Mouse (Mus musculus): Measurements from ENCODE around the gene Adamts17.

Gene Adamts17

GRCm38 (mm10) chr7:66839463-66840007 is at the start of gene Adamts17:
Gene Adamts17, plus strand, starts transcription at chr7:66839735.
- DNase-seq, result peak; percentile 96

- peak; percentile 28 for DNase-seq
These were observed 49.4 kb upstream of the Adamts17 start for GRCm38 (mm10) chr7:66789860-66790748.

- DNase-seq, result no peak
These were observed 48.5 kb upstream of the Adamts17 start for GRCm38 (mm10) chr7:66791022-66791421.

- DNase-seq, result no peak
These were observed 42.6 kb upstream of the Adamts17 start for GRCm38 (mm10) chr7:66796909-66797308.

DNA sequence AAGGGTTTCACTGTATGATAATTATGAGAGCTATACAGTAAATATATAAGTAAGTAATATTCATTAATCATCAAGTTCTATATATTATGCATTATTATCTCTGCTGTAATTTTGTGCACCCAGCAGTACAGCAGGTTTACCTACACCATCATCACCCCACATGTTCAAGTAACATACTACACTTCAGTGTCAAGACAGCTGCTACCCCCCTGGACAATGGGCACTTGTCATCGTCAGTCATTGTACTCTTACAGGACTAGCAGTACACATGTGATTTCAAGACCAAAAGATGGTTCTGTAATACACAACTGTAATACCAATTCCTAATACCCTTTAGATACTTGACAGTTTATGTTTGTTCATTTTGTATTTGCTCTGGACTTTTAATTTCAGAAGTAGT is 42.2 kb upstream of the Adamts17 start:
- DNase-seq, result no peak

DNA sequence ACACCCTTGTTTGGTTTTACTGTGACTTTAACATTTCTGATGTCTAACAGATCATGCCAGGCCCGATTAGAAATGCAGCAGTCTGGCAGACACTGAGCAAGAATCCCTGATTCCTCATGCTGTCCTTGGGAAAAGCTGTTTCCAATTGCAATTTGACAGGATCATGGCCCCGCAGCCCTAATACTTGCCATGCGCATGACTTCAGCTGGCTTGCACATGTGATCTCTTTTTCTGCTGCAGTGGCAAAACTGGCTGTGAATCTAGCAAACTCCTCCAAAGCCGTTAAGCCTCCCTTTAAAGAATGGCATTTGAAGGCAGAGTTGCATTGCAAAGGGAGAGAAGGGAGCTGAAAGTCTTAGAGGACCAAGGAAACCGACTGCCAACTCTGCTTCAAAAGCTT is 40.7 kb upstream of the Adamts17 start:
- peak; percentile 69 for DNase-seq

DNA sequence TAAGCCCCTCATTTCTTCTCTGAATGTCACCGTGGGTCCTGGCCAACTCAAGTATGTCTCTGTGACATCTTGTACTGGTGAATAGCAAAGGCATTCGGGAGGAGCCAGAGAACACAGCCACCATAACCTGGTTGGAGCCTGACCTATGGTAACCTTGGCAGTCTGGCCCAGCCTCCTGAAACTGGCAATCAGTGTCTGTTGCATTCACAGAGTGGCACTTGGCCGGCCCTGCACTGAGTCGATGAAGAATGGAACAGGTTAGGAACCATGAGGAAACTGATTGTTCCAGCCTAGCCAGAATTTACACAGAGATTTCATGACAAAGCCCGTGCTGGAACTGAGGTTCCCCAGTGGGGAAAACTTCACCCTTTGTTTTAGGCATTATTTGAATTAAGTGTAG is 38.8 kb upstream of the Adamts17 start:
- DNase-seq, result no peak

DNA sequence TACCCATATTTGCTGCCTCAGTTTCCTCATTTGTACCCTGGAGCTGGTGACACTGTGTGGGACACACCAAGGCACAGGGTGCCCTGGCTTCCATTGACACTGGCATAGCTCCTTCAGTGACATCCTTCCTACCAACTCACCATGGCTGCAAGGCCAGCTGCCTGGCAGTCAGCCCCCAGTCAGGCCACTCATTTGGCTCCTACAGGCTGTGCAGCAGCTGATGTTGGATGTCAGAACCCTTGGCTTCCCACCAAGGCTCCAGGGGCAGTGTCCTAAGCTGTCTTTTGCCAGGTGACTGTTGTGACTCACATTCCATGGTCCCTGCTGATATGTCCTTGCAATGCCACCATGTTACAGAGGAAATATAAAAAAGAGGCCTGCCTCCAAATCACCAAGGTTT is 37.8 kb upstream of the Adamts17 start:
- DNase-seq, result no peak

DNA sequence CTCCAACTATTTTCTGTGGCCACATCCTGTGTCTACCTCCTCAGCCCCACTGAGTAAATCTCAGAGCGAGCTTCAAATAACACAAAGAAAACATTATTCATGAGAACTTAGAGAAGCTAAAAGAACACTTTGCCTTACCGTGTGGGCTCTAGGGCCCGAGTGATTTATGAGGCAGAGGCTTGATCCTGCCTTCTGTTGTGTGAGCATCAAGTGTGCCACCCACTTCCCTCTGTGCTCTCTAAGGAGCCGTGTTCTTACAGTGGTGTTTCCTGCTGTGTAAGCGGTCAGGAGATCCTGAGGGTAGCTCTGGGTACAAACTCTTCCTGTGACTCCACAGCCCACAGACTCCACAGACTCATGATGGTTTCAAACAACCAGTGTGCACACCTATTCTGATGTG is 35.7 kb upstream of the Adamts17 start:
- peak; percentile 35 for DNase-seq

- DNase-seq, result no peak
These were observed 32.7 kb upstream of the Adamts17 start for GRCm38 (mm10) chr7:66806801-66807200.

- no peak for DNase-seq
These were observed 29.1 kb upstream of the Adamts17 start for GRCm38 (mm10) chr7:66810436-66810835.

GRCm38 (mm10) chr7:66811294-66811693 is 28.2 kb upstream of the Adamts17 start:
- no peak for DNase-seq

DNA sequence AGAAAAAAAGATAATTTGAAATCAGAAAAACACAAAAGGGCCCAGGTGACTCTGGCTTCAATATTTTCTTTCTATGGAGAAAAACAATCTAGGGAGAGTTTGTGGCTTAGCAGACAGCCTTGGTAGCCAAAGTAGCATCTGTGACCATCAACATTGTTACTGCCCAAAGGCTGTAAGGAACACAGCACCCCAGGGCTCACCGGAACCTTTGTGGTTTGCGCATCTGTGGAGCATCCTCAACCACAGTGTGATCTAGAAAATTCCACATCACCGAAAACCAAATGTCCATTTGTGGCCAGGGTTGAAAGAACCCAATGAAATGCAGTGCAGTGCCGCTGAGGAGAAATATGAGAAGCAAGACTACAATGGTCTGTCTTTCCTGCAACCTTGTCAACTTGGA is 27.2 kb upstream of the Adamts17 start:
- DNase-seq, result no peak

- no peak for DNase-seq
These were observed 26.8 kb upstream of the Adamts17 start for GRCm38 (mm10) chr7:66812737-66813136.

DNA sequence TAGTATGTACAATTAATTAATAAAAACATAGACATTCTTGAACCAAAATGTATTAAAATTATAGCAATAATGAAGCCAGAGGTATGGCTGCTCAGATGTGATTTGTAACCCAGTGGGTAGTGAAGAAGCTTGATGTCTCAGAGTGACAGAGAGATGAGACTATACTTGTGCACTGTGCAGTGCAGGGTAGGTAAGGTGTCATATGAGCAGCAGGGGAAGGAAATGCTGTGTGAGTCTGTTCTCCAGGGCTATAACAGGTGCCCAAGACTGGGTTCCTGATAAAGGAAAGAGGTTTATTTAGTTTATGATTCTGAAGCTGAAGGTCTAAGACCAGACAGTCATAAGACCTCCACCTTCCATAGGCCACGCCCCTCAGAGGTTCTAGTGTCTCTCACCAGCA is 26.4 kb upstream of the Adamts17 start:
- DNase-seq, result no peak

DNA sequence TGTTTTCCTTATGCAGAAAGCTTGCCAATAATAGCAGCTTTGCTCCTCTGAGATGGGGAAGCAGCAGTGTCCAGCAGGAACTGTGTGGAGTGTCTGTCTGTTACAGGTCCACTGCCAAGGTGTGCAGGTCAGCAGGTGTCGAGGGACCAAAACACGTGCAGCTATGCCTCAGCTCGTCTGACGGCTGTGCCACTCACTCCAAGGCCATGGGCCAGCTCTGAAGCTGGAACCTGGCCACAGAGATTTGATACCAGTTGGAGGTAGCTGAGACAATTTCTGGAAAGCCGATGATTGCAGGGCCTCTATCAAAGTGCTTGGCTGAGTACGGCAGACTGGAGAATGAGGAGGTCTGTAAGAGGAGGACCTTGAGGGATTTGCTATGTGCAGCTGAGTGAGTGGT is 24.0 kb upstream of the Adamts17 start:
- DNase-seq, result no peak

GRCm38 (mm10) chr7:66820034-66820433 is 19.5 kb upstream of the Adamts17 start:
- DNase-seq, result peak; percentile 55

- no peak for DNase-seq
These were observed 8.7 kb upstream of the Adamts17 start for GRCm38 (mm10) chr7:66830803-66831202.

- no peak for DNase-seq
These were observed 8.2 kb upstream of the Adamts17 start for GRCm38 (mm10) chr7:66831295-66831694.

DNA sequence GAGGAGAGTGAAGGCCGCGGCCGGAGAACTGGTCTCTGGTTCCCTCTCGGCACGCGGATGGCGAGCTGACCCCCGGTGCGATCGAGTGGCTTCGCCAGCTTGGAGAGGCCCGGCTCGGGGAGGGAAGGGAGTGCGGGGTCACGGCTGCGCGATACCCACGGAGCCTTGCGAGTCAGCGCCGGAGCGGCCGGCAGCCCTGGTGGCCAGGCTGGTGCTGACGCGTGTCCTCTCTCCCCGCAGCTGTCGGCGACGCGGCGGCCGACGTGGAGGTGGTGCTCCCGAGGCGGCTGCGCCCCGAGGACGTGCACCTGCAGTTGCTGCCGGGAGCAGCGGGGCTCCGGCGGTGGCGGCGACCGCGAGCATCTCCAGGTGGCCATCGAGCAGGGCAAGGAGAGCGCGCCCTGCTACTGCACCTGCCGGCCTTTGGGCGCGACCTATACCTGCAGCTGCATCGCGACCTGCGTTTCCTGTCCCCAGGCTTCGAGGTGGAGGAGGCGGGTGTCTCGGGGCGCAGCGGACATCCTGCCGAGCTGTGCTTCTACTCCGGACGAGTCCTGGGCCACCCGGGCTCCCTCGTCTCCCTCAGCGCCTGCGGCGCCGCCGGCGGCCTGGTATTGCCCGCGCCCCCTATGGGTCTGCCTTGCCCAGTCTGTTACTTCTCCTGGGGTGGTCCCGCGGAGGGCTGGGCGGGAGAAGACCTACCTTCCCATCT is 629 bp downstream of the Adamts17 start:
- DNase-seq, result peak; percentile 70

DNA sequence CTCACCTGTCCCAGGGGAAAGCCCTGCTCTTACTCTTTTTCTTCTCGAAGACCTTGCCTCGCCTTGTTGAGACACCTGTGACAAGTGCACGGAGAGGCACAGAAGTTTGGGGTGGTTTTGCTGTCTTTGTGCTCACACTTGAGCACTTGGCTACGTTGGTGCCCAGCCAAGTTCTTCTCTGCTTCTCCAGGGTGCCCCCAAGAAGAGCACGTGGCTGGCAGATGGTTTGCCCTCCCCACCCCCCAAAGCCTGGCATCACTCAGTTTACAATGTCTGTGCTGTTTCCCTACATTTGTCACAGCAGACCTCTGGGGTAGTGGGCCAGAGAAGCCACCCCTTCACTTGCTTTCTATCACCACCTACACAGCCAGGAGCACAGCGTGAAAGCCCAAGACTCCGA is 1.6 kb downstream of the Adamts17 start:
- no peak for DNase-seq

DNA sequence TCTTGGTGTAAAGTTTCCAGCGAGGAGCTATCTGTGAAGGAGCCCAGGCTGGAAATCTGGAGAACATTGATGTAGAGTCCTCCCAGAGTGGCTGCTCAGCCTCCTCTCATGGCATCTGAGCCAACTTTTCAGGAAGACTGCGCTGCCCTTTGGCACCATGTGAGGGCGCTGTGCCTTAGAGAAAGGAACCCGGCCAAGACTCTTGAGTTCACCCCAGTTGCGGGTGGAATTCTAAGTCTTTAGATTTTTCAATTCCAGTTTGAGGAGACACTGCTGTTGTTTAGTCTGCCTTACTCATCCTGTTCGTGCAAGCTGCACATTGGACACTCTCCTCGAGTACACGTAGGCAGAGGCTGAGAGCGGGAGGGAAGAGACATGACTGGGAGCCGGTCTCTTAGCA is 2.5 kb downstream of the Adamts17 start:
- peak; percentile 76 for DNase-seq

- no peak for DNase-seq
These were observed 4.3 kb downstream of the Adamts17 start for GRCm38 (mm10) chr7:66843846-66844245.

DNA sequence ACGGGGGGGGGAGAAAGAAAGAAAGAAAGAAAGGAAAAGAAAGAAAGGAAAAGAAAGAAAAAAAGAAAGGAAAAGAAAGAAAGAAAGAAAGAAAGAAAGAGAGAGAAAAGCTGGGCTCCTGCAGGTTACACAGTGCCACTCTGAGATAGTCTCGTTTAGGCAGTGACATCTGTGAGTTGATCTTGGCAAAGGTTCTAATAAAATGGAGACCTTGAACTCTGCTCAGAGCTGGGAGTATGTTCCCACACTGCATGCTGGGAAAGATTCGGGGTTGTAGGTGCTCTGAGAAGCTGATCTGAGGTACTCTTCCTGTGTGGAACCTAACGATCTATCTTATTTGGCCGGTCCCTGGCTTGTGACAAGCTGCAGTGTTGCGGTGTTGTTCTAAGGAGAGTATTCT is 7.0 kb downstream of the Adamts17 start:
- DNase-seq, result no peak

Measured in embryo, embryonic 11 days (tissue).